Mouse (Mus musculus): ENCODE measurements at regions not wholly inside any gene's neighbourhood (a gene's known extent, or its start where the extent isn't known, plus 50 kb on each side); places are given as distances from the start of the nearest gene placed in this dataset.

GRCm38 (mm10) chr19:14957154-14957553 is 359.3 kb upstream of the Tle4 start:
- no peak for ATAC-seq (replicated peaks; ENCODE audit: low FRiP score, poor library complexity, severe bottlenecking)

- no peak for ATAC-seq (replicated peaks; ENCODE audit: low FRiP score, poor library complexity, severe bottlenecking)
These were observed 358.5 kb upstream of the Tle4 start for GRCm38 (mm10) chr19:14956392-14956791.

- no peak for ATAC-seq (replicated peaks; ENCODE audit: low FRiP score, poor library complexity, severe bottlenecking)
These were observed 358.1 kb upstream of the Tle4 start for GRCm38 (mm10) chr19:14955969-14956368.

GRCm38 (mm10) chr19:14940207-14940952 is 342.5 kb upstream of the Tle4 start:
- ATAC-seq (replicated peaks; ENCODE audit: low FRiP score, poor library complexity, severe bottlenecking): no peak

- no peak for ATAC-seq (replicated peaks; ENCODE audit: low FRiP score, poor library complexity, severe bottlenecking)
These were observed 324.4 kb upstream of the Tle4 start for GRCm38 (mm10) chr19:14922238-14922637.

GRCm38 (mm10) chr19:14911056-14911850 is 313.4 kb upstream of the Tle4 start:
- ATAC-seq (replicated peaks; ENCODE audit: low FRiP score, poor library complexity, severe bottlenecking): no peak

- no peak for ATAC-seq (replicated peaks; ENCODE audit: low FRiP score, poor library complexity, severe bottlenecking)
These were observed 297.0 kb upstream of the Tle4 start for GRCm38 (mm10) chr19:14894875-14895274.

- ATAC-seq (replicated peaks; ENCODE audit: low FRiP score, poor library complexity, severe bottlenecking): no peak
These were observed 294.5 kb upstream of the Tle4 start for GRCm38 (mm10) chr19:14892390-14892758.

GRCm38 (mm10) chr19:14891689-14892389 is 294.0 kb upstream of the Tle4 start:
- no peak for ATAC-seq (replicated peaks; ENCODE audit: low FRiP score, poor library complexity, severe bottlenecking)

GRCm38 (mm10) chr19:14891090-14891428 is 293.2 kb upstream of the Tle4 start:
- no peak for ATAC-seq (replicated peaks; ENCODE audit: low FRiP score, poor library complexity, severe bottlenecking)

GRCm38 (mm10) chr19:14890241-14891089 is 292.6 kb upstream of the Tle4 start:
- no peak for ATAC-seq (replicated peaks; ENCODE audit: low FRiP score, poor library complexity, severe bottlenecking)

GRCm38 (mm10) chr19:14889794-14890193 is 291.9 kb upstream of the Tle4 start:
- ATAC-seq (replicated peaks; ENCODE audit: low FRiP score, poor library complexity, severe bottlenecking): no peak

- no peak for ATAC-seq (replicated peaks; ENCODE audit: low FRiP score, poor library complexity, severe bottlenecking)
These were observed 286.0 kb upstream of the Tle4 start for GRCm38 (mm10) chr19:14883707-14884421.

- no peak for ATAC-seq (replicated peaks; ENCODE audit: low FRiP score, poor library complexity, severe bottlenecking)
These were observed 283.0 kb upstream of the Tle4 start for GRCm38 (mm10) chr19:14880818-14881217.

- no peak for ATAC-seq (replicated peaks; ENCODE audit: low FRiP score, poor library complexity, severe bottlenecking)
These were observed 276.1 kb upstream of the Tle4 start for GRCm38 (mm10) chr19:14873986-14874385.

- ATAC-seq (replicated peaks; ENCODE audit: low FRiP score, poor library complexity, severe bottlenecking): no peak
These were observed 273.5 kb upstream of the Tle4 start for GRCm38 (mm10) chr19:14871178-14871867.

GRCm38 (mm10) chr19:14862654-14863468 is 265.0 kb upstream of the Tle4 start:
- no peak for ATAC-seq (replicated peaks; ENCODE audit: low FRiP score, poor library complexity, severe bottlenecking)

GRCm38 (mm10) chr19:14855036-14855435 is 257.2 kb upstream of the Tle4 start:
- ATAC-seq (replicated peaks; ENCODE audit: low FRiP score, poor library complexity, severe bottlenecking): no peak

Measured in erythroid progenitor cell, adult 5-6 weeks (primary cell).